Mouse (Mus musculus) heart, postnatal 36 days (tissue): ENCODE results near the gene Orai2. TPM values are rescaled to one million over a fixed set of nuclear protein-coding genes. Genes with fewer than 3 reads are reported as not detected.
"Not testable (repeated sequence)": the region's sequence is repeated elsewhere in the genome, so short reads cannot be mapped to it uniquely, and the experiment has no call there.

Experiments used
- DNase-seq, 2 experiments: peaks; one replicate each; pipeline ENCODE4 v3.0.0; 2021 to 2022
- intact Hi-C: fragments of 180-260 bp; cut with DNase I; formaldehyde crosslinking; loops from one replicate; pipeline ENCODE4 v1.15.1; 2025
- total RNA-seq, 2 experiments: library from RNA; stranded (reverse); gene quantifications; 2 replicates each; pipeline ENCODE4 v1.2.3; 2021

Gene Orai2
- 1 to 10 TPM; 1.2 to 1.3 TPM for total RNA-seq

DNA sequence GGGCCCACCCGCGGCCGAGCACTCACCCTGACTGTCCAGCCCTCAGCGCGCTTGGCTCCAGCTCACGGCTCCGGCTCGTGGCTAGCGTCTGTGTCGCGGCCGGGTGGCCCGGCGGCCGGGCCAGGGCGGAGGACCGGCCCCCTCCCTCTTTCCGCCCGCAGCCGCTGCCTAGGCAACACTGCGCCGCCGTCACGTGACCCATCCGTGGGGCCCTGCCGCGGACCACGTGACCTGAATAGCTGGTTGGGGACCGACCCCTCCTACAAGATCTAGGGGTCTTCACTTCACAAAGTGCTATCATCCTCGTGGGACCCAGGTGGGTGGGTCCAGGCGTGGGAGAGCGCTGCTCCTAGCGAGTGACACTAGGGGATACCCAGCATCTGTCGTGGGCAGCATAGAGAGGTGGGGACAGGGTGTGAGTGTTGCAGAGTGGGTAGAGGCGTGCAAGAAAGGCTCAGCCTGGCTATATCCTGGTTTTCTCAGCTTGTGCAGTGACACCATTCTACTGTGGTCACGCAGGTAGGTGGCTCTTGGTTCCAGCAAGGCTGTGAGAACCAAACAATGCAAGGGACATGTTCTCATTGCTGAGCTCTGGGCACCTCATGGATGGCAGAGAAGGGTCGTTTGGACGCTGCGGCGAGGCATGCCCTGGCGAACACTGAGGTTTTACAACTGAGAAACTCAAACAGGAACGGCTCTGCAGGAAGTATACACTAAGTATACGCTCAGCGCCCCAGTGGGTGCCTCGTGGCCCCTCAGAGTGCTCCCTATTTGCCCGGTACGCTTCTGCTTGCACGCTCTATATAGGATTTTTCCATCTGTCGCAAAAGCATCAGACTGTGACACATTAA is at the start of gene Orai2:
Orai2 (minus strand) TSS at position 202 of the 851 bp plus-strand sequence.
- peak; percentile 77 to 81 for DNase-seq
- intact Hi-C loops, result no loop called here

DNA sequence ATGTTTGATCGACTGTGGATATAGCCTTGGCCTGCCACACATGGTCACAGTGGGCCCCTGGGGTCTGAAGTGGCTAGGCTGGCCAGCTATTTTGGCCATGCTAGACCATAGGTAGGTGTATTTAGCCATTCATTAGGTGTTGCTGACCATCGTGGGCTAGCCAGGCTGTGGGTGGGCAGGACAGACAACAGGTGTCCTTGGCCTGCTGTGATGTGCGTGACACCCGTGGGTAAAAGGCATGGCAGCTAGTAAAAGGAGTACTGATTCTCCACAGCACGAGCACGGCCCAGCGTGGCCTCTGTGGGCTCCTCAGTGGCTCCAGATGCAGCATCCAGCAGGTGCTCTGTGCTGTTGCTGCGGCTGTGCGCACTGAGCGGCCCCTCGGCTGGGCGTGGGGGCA is 48.1 kb upstream of the Orai2 start:
- intact Hi-C loops, result no loop called here
- no peak for DNase-seq

DNA sequence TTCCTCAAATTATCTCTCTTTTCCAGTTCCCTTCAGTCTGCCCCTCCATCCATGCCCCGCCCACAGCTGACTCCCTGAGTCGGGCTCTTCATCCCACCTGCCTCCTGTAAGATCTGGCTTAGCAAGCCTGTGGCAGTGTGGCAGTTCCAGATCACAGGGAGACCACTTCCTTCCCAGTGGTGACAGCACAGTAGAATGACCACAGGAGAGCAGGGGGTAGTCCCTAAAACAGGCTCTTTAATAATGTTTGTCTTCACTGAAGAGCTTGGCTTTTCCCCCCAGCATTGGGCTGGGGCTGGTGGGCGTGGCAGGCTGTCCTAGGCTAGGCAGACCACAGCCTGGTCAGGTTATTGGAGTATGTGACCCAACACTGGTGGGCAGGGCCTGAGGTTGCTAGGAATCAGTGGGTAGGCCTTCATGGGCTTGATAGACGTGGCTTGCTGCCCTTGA is 47.4 kb upstream of the Orai2 start:
- intact Hi-C loops, result no loop called here

DNA sequence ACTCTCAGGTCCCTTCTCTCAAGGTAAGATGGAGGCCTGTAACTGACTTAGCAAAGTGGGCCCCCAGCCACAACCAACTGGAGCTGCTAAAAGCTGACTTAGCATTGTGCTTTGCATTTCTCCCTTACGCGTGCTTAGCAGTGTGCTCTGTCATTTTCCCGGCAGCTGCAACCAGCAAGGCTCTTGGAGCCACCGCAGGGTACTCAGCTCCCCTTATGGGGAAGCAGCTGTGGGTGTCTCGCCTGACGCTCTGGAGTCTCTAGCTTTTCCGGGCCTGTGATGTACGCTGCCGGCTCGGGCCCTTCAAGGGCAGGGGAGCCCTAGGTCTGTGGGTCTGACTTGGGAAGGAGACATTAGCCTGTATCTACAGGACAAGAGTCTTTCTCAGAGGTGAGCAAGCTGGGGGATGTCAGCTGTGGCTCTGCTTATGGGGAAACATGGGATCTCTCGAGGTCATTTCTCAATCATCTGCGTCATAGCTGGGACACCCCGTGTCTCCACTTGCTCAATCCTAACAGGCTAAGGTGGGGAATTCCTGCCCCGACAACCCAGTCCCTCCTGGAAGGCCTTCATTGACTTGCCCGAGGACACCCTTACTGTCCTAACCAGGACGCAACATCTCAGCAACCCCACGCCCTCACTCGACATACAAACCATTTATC is 46.6 kb upstream of the Orai2 start:
- intact Hi-C loops, result no loop called here

More for the DNA sequence above, 47.4 kb upstream of the Orai2 start:
- no peak for DNase-seq

DNA sequence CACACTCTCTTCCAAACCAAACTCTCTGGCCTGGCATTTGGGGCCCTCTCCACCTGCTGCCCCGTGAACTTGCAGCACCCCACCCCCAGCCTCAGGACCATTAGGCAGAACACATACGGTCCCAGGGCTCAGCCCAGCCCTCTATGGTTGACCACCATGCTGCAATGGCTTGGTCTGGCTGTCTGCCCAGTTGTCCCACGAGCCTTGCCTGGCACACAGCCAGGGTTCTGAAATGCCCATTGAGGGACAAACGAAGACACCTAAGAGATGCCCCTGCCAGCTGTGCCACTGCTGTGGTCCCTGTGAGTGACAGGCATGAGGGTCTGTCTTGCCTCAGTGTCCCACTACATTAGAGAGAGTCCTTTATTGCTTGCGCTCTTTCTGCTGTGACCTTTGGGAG is 45.4 kb upstream of the Orai2 start:
- intact Hi-C loops, result no loop called here
- DNase-seq, result no peak

More for the DNA sequence above, 46.6 kb upstream of the Orai2 start:
- DNase-seq, result no peak

DNA sequence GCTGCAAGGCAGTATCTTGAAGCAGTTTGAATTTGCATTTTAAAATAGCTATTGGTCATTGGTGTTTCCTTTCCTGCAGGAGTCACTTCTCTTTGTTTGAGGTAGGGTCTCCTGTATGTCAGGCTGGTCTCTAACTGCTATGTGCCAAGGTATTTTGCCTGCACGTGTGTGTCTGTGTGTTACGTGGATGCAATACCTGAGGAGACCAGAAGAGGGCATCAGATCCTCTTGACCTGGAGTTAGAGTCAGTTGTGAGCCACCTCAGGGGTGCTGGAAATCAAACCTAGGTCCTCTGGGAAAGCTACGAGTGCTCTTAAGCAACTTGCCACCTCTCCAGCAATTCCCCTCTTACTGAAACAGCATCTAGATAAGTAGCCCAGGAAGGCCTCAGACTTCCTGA is 44.7 kb upstream of the Orai2 start:
- intact Hi-C loops, result no loop called here
- DNase-seq, result no peak

DNA sequence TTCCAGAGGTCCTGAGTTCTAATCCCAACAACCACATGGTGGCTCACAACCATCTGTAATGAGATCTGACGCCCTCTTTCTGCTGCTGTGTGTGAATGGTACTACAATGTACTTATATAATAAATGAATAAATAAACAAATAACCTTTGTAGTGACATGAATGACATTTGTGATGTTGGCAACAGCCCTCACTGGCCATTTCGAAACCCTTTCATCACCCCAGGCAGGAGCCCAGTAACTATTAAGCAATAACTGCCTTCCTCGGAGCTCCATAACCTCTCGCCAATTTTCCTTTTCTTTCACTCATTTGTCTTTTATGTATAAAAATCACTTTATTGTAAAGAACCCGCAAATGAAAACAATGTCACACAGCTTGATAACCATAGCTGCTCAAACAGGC is 43.2 kb upstream of the Orai2 start:
- intact Hi-C loops, result no loop called here
- DNase-seq, result no peak

DNA sequence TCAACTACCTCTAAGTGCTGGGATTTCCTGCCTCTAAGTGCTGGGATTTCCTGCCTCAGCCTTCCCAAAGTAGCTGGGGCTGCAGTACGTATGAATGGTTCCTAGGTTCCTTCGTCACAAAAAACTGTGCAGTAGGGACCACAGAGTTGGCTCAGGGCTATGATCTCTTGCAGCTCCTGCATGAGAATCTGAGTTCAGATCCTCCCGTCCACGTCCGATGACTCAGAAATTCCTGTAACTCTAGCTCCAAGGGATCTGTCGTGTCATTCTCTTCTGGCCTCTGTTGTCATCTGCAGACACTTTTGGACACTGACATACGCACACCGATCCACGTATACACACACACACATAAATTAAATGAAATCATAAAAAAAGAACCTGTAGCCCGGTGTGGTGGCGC is 42.2 kb upstream of the Orai2 start:
- intact Hi-C loops, result no loop called here
- DNase-seq, result no peak

DNA sequence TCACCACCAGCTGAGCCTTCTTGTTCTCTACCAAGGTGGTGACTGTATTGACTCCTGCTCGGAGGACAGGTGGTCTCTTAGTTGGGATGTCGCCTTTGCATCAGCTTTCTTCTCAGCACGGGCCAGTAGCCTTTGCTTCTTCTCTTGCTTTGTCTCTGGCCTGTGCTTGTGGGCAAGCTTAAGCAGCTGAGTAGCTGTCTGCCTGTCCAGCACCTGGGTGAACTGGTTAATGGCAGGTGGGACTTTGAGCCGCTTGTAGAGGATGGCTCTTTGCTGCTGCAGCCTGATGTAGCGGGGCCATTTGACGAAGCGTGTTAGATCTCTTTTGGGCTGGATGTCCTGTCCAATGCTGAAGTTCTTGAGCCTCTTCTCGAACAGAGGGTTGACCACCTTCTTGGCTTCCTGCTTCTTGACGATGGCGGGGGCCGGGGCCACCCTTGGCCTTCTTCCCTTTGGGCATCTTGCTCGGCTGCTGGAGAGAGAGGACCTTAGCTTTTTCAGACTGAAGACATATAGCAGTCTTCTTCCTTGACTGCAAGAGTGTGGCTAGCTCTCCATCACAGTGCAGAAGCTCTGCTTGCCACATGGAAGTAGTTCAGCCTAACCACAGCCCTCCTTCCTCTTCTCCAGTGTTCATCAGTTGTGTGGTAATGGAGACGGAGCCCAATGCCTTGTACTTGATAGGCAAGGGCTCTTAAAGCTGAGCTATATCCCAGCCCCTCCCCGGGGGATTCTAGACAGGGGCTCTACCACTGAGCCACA is 41.0 kb upstream of the Orai2 start:
- intact Hi-C loops, DNase-seq: not testable (repeated sequence)

DNA sequence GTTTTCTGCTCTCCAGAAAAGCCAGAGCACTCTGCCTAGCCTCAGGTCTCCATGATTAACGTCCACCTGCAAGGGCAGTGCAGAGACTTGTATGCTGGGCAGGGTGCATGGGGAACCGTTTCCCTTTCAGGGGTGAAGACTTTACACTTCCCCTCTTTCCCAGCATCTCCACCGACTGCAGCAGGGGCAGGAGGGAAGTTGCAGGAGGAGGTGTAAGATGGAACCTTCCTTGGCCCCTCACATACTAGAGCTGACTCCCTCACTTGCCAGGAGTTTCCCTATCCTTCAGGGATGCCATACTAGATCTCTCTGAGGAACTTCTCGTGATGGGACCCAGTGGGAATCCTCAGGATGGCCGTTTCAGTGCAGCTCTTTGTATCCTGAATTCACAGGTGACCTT is 40.0 kb upstream of the Orai2 start:
- DNase-seq, result no peak
- intact Hi-C loops, result no loop called here

DNA sequence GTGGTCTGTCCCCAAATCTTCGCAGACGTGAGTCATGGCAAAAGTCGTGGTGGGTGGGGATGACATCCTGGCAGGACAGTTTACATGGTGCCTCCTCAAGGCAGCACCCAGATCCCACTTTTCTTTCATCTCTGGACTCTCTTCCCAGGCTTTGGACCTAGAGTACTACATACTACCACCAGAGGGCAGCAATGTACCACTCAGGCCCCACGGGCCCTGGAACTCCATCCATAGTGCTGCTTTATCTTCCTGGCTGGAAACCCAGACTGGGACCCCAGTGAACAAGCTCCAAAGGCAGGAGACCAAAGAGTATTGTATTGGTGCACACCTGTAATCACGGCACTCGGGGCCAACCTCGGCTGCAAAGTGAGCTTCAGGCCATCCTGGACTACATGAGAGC is 31.3 kb upstream of the Orai2 start:
- peak; percentile 66 to 73 for DNase-seq
- intact Hi-C loops, result loop anchor here (1.0 to 5.0 kb wide), 4 partner anchors 51 to 555 kb away; no protein-coding TSS in a partner anchor

DNA sequence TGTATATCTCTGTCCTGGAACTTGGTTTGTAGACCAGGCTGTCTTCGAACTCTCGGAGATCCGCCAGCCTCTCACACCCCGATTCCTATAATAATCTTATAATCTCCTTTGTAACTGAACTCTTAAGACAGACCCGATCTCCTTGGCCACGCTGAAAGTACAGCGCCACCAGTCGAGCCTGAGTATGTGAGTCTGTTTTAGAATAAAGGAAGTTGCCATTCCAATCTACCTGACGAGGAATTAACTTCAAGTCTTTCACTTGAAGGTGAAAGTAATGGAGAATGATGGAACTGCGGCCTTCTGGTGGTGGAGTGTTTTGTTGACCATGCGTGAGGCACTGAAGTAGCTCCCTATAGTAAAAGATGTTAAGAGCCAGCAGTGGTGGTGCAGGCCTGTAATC is 29.0 kb upstream of the Orai2 start:
- peak; percentile 7 to 10 for DNase-seq
- intact Hi-C loops, result loop anchor here (5.0 kb wide), 1 partner anchor 368 kb away; the partner anchor contains the start of gene Cux1

DNA sequence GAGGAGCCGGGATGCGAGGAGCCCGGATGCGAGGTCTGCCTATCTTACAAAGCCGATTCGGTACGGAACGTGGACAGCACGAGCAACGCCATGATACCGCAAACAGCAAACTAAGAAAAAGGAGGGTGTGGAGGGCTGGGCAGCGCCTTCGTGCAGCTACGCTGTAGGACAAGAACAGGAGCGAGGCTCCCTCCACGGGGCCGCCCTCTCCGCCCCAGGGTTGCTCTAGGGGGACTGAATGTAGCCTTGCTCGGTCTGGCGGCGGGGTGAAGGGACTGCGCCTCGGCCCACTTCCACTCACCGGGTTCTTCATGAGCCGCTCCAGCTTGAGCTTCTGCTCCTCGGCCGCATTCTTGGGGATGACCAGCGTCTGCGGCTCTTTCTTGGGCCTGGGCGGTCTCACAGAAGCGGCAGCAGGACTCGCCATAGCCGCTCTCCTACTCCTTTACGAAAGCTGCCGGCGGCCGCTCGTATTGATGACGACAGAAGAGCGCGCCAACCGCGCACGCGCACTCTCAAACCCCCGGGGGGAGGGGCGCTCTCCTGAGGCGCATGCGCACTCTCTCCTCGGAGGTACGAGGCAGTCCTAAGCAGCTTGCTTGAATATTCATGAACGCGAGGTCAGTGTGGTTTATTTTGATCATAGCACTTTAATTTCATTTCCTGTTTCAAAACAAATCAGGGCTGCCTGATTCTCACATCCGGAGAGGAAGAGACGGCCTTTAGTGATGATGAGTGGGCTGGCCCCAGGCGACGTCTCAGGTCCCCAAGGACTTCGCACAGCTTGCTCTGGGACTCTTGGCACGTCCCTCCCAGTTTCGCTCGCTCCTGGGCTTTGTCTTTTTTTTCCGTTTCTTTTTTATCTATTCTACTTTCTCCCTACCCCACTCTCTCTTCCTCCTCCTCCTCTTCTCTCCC is 28.2 kb upstream of the Orai2 start, which contains the start of gene Prkrip1:
Prkrip1 (minus strand) TSS at position 490 of the 918 bp plus-strand sequence.
- DNase-seq, result peak; percentile 92
- intact Hi-C loops, result loop anchor here (5.0 kb wide), 1 partner anchor 369 kb away; the partner anchor contains the start of gene Cux1

DNA sequence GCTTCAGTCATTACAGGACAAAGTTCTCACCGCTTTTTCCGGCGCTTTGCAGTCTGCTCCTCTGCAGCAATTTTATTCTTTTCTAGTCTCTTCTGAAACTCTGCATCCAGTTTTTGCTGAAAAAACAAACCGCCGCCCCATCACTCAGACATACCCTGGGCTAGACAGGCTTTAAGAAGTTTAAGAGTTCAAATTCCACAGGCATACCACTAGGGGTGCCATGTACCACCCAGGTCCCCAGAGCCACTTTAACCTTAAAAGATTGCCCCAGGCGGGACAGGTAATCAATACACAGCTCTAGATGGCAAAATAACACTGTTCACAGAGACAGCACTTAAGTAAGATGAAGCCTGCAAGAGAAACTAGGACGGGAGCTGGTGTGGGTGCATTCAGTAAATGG is 21.4 kb upstream of the Orai2 start:
- intact Hi-C loops, result no loop called here

DNA sequence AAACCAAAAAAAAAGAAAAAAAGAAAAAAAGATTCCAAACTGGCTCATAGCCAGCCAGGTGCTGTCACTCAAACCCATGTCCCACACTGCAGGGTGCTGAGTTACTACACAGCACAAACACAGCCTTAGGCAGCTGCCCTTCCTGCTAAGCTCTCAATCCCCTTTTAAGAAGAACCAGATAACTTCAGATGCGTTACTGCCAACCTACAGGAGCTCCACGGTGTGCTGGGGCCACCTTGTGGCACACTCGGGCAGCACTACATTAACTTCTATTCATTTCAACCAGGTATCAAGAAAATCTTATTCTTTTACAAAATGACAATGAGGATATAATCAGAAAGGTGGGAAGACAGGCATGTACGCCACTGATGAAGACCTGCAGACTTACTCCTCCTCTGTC is 16.2 kb upstream of the Orai2 start:
- intact Hi-C loops, result loop anchor here (1.0 kb wide), 1 partner anchor 51 kb away; no protein-coding TSS in a partner anchor
- peak; percentile 50 to 54 for DNase-seq

More for the DNA sequence above, 21.4 kb upstream of the Orai2 start:
- no peak for DNase-seq

DNA sequence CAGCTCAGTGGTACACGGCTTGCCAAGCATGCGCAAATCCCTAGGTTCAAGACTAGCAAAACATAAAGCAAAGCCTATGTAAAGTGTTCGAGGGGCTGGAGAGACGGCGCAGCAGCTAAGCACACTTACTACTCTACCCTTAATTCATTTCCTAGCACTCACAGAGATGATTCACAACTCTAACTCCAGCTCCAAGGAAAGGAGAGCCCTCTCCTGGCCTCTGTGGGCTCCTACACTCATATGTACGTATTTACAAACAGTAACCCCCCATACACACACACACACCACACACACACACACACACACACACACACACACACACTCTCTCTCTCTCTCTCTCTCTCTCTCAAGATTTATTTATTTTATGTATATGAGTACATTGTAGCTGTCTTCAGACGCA is 13.3 kb upstream of the Orai2 start:
- DNase-seq, result no peak
- intact Hi-C loops, result no loop called here

DNA sequence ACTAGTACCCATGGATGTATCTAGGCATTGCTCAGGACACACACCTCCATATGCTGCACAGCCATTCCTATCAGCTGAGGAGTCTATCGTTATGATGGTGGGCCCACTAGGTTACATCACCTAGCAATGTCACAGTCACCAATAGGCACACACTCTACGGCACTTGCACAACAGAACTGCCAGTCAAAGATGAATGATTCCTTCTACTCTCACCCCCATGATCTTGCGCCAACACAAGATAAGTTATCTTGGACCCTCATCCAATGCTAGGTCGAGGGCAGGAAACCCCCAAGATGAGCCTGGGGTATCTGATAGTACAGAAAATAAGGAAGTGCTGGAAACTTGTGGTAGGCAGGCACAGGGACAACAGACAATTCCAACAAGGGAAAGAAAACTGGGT is 12.3 kb upstream of the Orai2 start:
- DNase-seq, result no peak
- intact Hi-C loops, result no loop called here

DNA sequence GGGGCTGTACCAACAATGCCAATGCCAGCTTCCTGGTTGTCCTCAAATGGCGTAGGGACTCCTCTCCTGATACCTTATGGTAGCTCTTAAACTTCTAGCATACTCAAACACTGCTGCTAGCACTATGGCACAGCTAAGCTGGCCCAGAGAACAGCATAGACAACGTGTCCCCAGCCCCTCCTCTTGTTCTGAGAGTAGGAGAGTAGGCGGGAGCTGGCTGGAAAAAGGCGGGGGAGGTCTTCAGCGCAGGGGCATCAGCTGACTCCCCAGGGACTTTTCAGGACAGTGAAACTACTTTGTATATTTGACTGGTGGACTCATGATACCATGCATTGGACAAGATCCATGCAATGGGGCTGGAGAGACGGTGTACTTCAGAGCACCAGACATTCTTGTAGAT is 11.5 kb upstream of the Orai2 start:
- intact Hi-C loops, result no loop called here

DNA sequence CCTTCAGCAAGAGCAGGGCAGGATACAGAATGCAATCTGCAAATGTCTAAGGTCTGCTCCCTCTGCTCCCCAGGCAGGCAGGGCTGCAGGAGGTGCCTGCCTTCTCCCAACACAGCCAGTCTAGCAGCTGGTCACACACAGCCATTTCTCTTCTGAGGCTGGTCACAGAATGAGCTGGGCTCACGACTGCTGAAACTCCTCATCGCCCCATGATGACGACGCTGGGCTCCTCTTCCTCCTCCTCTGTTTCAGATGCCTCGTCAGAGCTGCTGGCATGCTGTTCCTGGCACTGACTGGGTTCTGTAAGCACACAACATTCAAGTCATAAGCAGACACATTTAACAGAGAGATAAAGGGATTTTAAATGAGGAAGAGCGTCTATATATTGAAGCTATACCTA is 10.7 kb upstream of the Orai2 start:
- intact Hi-C loops, result no loop called here
- no peak for DNase-seq

More for the DNA sequence above, 11.5 kb upstream of the Orai2 start:
- no peak for DNase-seq

DNA sequence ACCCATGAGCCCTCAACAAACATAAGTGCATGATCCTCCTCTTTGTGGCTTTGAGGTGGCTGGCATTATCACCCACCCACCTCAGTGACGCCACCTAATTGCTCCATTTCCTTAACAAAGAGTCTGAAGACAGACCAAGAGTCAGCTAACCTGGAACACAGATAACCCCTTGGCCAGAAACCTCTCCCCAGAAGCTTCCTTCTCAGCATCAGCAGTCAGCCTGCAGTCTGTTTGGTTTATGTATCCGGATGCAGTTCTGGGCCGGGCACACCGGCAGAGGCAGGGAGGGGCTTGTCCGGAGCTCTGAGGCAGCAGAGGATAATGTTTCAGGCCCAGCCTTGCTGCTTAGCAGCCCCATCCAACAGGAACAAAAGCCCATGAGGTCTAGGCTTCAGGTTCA is 9.1 kb upstream of the Orai2 start:
- intact Hi-C loops, result no loop called here
- no peak for DNase-seq
